Mouse (Mus musculus) central nervous system, embryonic 14 days (tissue): ENCODE results near the gene Olfr485. TPM values are rescaled to one million over a fixed set of nuclear protein-coding genes. Genes with fewer than 3 reads are reported as not detected.

ENCODE experiments used
- polyA plus RNA-seq: library from polyadenylated mRNA; depleted of rRNA; stranded (reverse); fragments of >200 nt; gene quantifications from 2 replicates; pipeline ENCODE4 v1.2.3, GENCODE M21; 2012; rRNA removed

The Olfr485 gene
- not detected in 2 replicates for polyA plus RNA-seq

GRCm38 (mm10) chr7:108159771-108160170, at the start of gene Olfr485:
Olfr485 (minus strand) TSS chr7:108159871.

DNA sequence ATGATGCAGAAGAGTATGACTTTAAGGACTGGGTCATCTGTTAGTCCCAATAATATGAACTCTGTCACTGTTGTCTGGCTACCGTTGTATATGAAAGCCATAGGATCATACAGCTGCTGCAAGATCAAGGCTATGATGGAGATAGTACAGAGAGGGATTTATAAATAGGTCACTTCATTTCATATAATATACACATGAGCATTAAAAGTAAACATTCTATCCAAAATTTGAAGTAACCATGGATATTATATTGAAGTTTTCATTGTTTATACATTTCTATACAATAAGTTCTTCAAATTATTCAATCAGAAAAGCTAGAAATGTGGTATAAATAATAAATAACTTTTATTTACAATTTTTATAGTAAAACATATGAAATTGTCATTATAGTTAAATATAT, 13.0 kb upstream of the Olfr485 start, which contains the start of gene Olfr486:
Gene Olfr486 (minus strand): TSS at position 101 of the 400 bp plus-strand sequence.

DNA sequence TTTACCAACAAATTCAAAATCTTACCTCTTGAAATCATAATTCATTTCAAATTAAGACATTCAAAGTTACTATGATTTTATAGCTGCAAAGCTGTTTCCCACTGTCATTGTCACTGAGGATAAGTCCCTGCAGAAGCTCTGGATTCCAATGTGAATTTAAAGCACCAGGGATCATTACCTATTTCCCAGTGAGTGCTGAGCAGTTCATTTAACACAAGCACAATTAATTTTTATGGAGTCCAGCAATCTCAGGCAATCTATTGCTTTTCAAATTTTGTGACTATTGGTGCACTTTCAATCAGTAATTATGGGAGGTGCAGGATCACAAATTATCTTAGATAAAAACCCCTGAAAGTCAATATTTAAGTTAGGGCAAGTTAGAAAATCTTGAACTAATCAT, 32.3 kb downstream of the Olfr485 start, which contains the start of gene Olfr484:
Gene Olfr484 (minus strand): TSS at position 101 of the 400 bp plus-strand sequence.

Other genes with a start within 250 kb of the Olfr485 start
- not detected in 2 replicates for gene Olfr473, start 229.4 kb downstream of the Olfr485 start, polyA plus RNA-seq
- gene Olfr474, start 205.2 kb downstream of the Olfr485 start, polyA plus RNA-seq, result not detected in 2 replicates
- gene Olfr476, start 195.1 kb downstream of the Olfr485 start, polyA plus RNA-seq, result not detected in 2 replicates
- not detected in 2 replicates for gene Olfr477, start 173.2 kb downstream of the Olfr485 start, polyA plus RNA-seq
- not detected in 2 replicates for gene Olfr478, start 125.9 kb downstream of the Olfr485 start, polyA plus RNA-seq
- not detected in 2 replicates for gene Olfr479, start 109.2 kb downstream of the Olfr485 start, polyA plus RNA-seq
- gene Olfr480, start 92.5 kb downstream of the Olfr485 start, polyA plus RNA-seq, result not detected in 2 replicates
- gene Olfr481, start 80.0 kb downstream of the Olfr485 start, polyA plus RNA-seq, result not detected in 2 replicates
- gene Olfr482, start 62.3 kb downstream of the Olfr485 start, polyA plus RNA-seq, result not detected in 2 replicates
- gene Olfr483, start 59.0 kb downstream of the Olfr485 start, polyA plus RNA-seq, result not detected in 2 replicates
- not detected in 2 replicates for gene Olfr484, start 32.4 kb downstream of the Olfr485 start, polyA plus RNA-seq
- not detected in 2 replicates for gene Olfr486, start 12.9 kb upstream of the Olfr485 start, polyA plus RNA-seq
- gene Olfr487, start 54.8 kb upstream of the Olfr485 start, polyA plus RNA-seq, result not detected in 2 replicates
- not detected in 2 replicates for gene Olfr488, start 98.5 kb upstream of the Olfr485 start, polyA plus RNA-seq
- gene Olfr490, start 129.1 kb upstream of the Olfr485 start, polyA plus RNA-seq, result not detected in 2 replicates
- not detected in 2 replicates for gene Olfr491, start 153.6 kb upstream of the Olfr485 start, polyA plus RNA-seq
- not detected in 2 replicates for gene Olfr492, start 163.8 kb upstream of the Olfr485 start, polyA plus RNA-seq
- not detected in 2 replicates for gene Olfr493, start 187.1 kb upstream of the Olfr485 start, polyA plus RNA-seq
- gene Olfr494, start 205.5 kb upstream of the Olfr485 start, polyA plus RNA-seq, result not detected in 2 replicates
- not detected in 2 replicates for gene Olfr495, start 233.3 kb upstream of the Olfr485 start, polyA plus RNA-seq